Mouse (Mus musculus): ENCODE data around the gene Rrnad1. TPM values are rescaled to one million over a fixed set of nuclear protein-coding genes. Genes with fewer than 3 reads are reported as not detected.

Gene Rrnad1
- polyA plus RNA-seq, 1 experiment from 2014 or later = 17.0 TPM

GRCm38 (mm10) chr3:87970939-87971488, 40.5 kb upstream of the Rrnad1 start, which contains the start of gene Nes:
TSS of gene Nes (plus strand) at chr3:87971078.
- Histone ChIP-seq H3K9ac (ENCODE audit: low read length) (peak within 1 kb of the TSS; percentile 93), H3K4me3 (ENCODE audit: low read depth, low read length) (peak within 1 kb of the TSS; percentile 96)
- ATAC-seq (ENCODE audit: low FRiP score) = peak; percentile 58

GRCm38 (mm10) chr3:87970184-87970938, 39.8 kb upstream of the Rrnad1 start:
- peaks cover 35% of the 10 kb centered on the region for H3K4me1 ChIP-seq (ENCODE audit: control insufficient read depth, insufficient read depth, low read length)
- DNase-seq (ENCODE audit: low spot score, missing footprints) (peak; percentile 98), ATAC-seq (ENCODE audit: low FRiP score) (no peak)
- H3K27ac ChIP-seq (ENCODE audit: low read depth, low read length) = peak overlapping the region; percentile 98
- peak overlapping the region; percentile 93 for H3K9ac ChIP-seq (ENCODE audit: low read length)
- WGBS = under 1% methylated on average over 21 of the region's 21 CpGs
- H3K4me3 ChIP-seq (ENCODE audit: low read depth, low read length) = peak overlapping the region; percentile 96
- peak overlapping the region; percentile 96 for H3K4me2 ChIP-seq
- peaks cover 2% of the 10 kb centered on the region for H3K36me3 ChIP-seq (ENCODE audit: control insufficient read depth, insufficient read depth, low read length)
- H3K9me3 ChIP-seq (ENCODE audit: control insufficient read depth, low read length) = no peaks in the 10 kb centered on the region
- no peaks in the 10 kb centered on the region for H3K27me3 ChIP-seq (ENCODE audit: control insufficient read depth, insufficient read depth, low read length)

More at GRCm38 (mm10) chr3:87970939-87971488, 40.5 kb upstream of the Rrnad1 start, which contains the start of gene Nes:
- H3K27ac ChIP-seq (ENCODE audit: low read depth, low read length) = peak within 1 kb of the TSS; percentile 98
- no peaks in the 10 kb centered on the region for H3K27me3 ChIP-seq (ENCODE audit: control insufficient read depth, insufficient read depth, low read length)
- no peaks in the 10 kb centered on the region for H3K9me3 ChIP-seq (ENCODE audit: control insufficient read depth, low read length)
- H3K4me1 ChIP-seq (ENCODE audit: control insufficient read depth, insufficient read depth, low read length) = peaks cover 38% of the 10 kb centered on the region
- H3K4me2 ChIP-seq = peak within 1 kb of the TSS; percentile 96
- under 1% methylated on average over 44 of the region's 44 CpGs for WGBS
- DNase-seq (ENCODE audit: low spot score, missing footprints) = peak; percentile 98
- H3K36me3 ChIP-seq (ENCODE audit: control insufficient read depth, insufficient read depth, low read length) = peaks cover 9% of the 10 kb centered on the region

GRCm38 (mm10) chr3:87960586-87961191, 30.2 kb upstream of the Rrnad1 start:
- WGBS = under 1% methylated on average over 27 of the region's 27 CpGs
- ATAC-seq (ENCODE audit: low FRiP score) = peak; percentile 96

GRCm38 (mm10) chr3:87960191-87960585, 29.7 kb upstream of the Rrnad1 start:
- no peaks in the 10 kb centered on the region for H3K36me3 ChIP-seq (ENCODE audit: control insufficient read depth, insufficient read depth, low read length)
- H3K9ac ChIP-seq (ENCODE audit: low read length) = peak overlapping the region; percentile 67
- WGBS = 1% methylated on average over 10 of the region's 10 CpGs
- no peak for DNase-seq (ENCODE audit: low spot score, missing footprints)
- peak; percentile 4; the same call in 1 of the 2 replicates for ATAC-seq (ENCODE audit: low FRiP score)
- peaks cover 23% of the 10 kb centered on the region for H3K4me1 ChIP-seq (ENCODE audit: control insufficient read depth, insufficient read depth, low read length)
- H3K27ac ChIP-seq (ENCODE audit: low read depth, low read length) = peak overlapping the region; percentile 95
- H3K4me2 ChIP-seq = peak overlapping the region; percentile 53
- no peaks in the 10 kb centered on the region for H3K27me3 ChIP-seq (ENCODE audit: control insufficient read depth, insufficient read depth, low read length)
- H3K4me3 ChIP-seq (ENCODE audit: low read depth, low read length) = peak overlapping the region; percentile 21
- H3K9me3 ChIP-seq (ENCODE audit: control insufficient read depth, low read length) = no peaks in the 10 kb centered on the region

More at GRCm38 (mm10) chr3:87960586-87961191, 30.2 kb upstream of the Rrnad1 start:
- H3K9me3 ChIP-seq (ENCODE audit: control insufficient read depth, low read length) = no peaks in the 10 kb centered on the region
- peak overlapping the region; percentile 95 for H3K27ac ChIP-seq (ENCODE audit: low read depth, low read length)
- H3K36me3 ChIP-seq (ENCODE audit: control insufficient read depth, insufficient read depth, low read length) = no peaks in the 10 kb centered on the region
- DNase-seq (ENCODE audit: low spot score, missing footprints) = peak; percentile 98
- H3K4me3 ChIP-seq (ENCODE audit: low read depth, low read length) = peak overlapping the region; percentile 21
- H3K4me2 ChIP-seq = peak overlapping the region; percentile 53
- peak overlapping the region; percentile 67 for H3K9ac ChIP-seq (ENCODE audit: low read length)
- H3K4me1 ChIP-seq (ENCODE audit: control insufficient read depth, insufficient read depth, low read length) = peaks cover 23% of the 10 kb centered on the region
- H3K27me3 ChIP-seq (ENCODE audit: control insufficient read depth, insufficient read depth, low read length) = no peaks in the 10 kb centered on the region

GRCm38 (mm10) chr3:87959371-87959770, 28.9 kb upstream of the Rrnad1 start:
- DNase-seq (ENCODE audit: low spot score, missing footprints) = peak; percentile 83
- Histone ChIP-seq H3K27me3 (ENCODE audit: control insufficient read depth, insufficient read depth, low read length) (no peaks in the 10 kb centered on the region), H3K4me1 (ENCODE audit: control insufficient read depth, insufficient read depth, low read length) (peaks cover 23% of the 10 kb centered on the region), H3K4me3 (ENCODE audit: low read depth, low read length) (no peak overlapping the region), H3K36me3 (ENCODE audit: control insufficient read depth, insufficient read depth, low read length) (no peaks in the 10 kb centered on the region), H3K9ac (ENCODE audit: low read length) (no peak overlapping the region), H3K4me2 (no peak overlapping the region), H3K9me3 (ENCODE audit: control insufficient read depth, low read length) (no peaks in the 10 kb centered on the region), H3K27ac (ENCODE audit: low read depth, low read length) (peak overlapping the region; percentile 95; the same call in 1 of the 2 replicates)
- ATAC-seq (ENCODE audit: low FRiP score) = no peak
- WGBS = 73% methylated on average over 7 of the region's 7 CpGs

- DNase-seq (ENCODE audit: low spot score, missing footprints) (peak; percentile 84), ATAC-seq (ENCODE audit: low FRiP score) (no peak)
- Histone ChIP-seq H3K4me1 (ENCODE audit: control insufficient read depth, insufficient read depth, low read length) (peaks cover 23% of the 10 kb centered on the region), H3K27ac (ENCODE audit: low read depth, low read length) (no peak overlapping the region; the same call in 1 of the 2 replicates), H3K27me3 (ENCODE audit: control insufficient read depth, insufficient read depth, low read length) (no peaks in the 10 kb centered on the region), H3K9me3 (ENCODE audit: control insufficient read depth, low read length) (no peaks in the 10 kb centered on the region), H3K4me2 (no peak overlapping the region), H3K9ac (ENCODE audit: low read length) (0 out of 2 replicates have a peak overlapping the region, but pooled peaks have one; percentile 3), H3K4me3 (ENCODE audit: low read depth, low read length) (no peak overlapping the region), H3K36me3 (ENCODE audit: control insufficient read depth, insufficient read depth, low read length) (no peaks in the 10 kb centered on the region)
- WGBS = 46% methylated on average over 1 of the region's 1 CpGs
Observed at GRCm38 (mm10) chr3:87958967-87959366, 28.4 kb upstream of the Rrnad1 start.

- ATAC-seq (ENCODE audit: low FRiP score) (no peak), DNase-seq (ENCODE audit: low spot score, missing footprints) (no peak)
- Histone ChIP-seq H3K4me2 (no peak overlapping the region), H3K27ac (ENCODE audit: low read depth, low read length) (no peak overlapping the region), H3K36me3 (ENCODE audit: control insufficient read depth, insufficient read depth, low read length) (no peaks in the 10 kb centered on the region), H3K9me3 (ENCODE audit: control insufficient read depth, low read length) (no peaks in the 10 kb centered on the region), H3K4me1 (ENCODE audit: control insufficient read depth, insufficient read depth, low read length) (peaks cover 23% of the 10 kb centered on the region), H3K27me3 (ENCODE audit: control insufficient read depth, insufficient read depth, low read length) (no peaks in the 10 kb centered on the region), H3K9ac (ENCODE audit: low read length) (no peak overlapping the region; the same call in 1 of the 2 replicates), H3K4me3 (ENCODE audit: low read depth, low read length) (no peak overlapping the region)
- 37% methylated on average over 4 of the region's 4 CpGs for WGBS
Observed at GRCm38 (mm10) chr3:87958476-87958875, 28.0 kb upstream of the Rrnad1 start.

- 0% methylated on average over 1 of the region's 1 CpGs for WGBS
- Histone ChIP-seq H3K36me3 (ENCODE audit: control insufficient read depth, insufficient read depth, low read length) (no peaks in the 10 kb centered on the region), H3K9ac (ENCODE audit: low read length) (no peak overlapping the region; the same call in 1 of the 2 replicates), H3K27me3 (ENCODE audit: control insufficient read depth, insufficient read depth, low read length) (no peaks in the 10 kb centered on the region), H3K4me3 (ENCODE audit: low read depth, low read length) (no peak overlapping the region), H3K27ac (ENCODE audit: low read depth, low read length) (no peak overlapping the region), H3K4me1 (ENCODE audit: control insufficient read depth, insufficient read depth, low read length) (peaks cover 25% of the 10 kb centered on the region), H3K9me3 (ENCODE audit: control insufficient read depth, low read length) (no peaks in the 10 kb centered on the region), H3K4me2 (no peak overlapping the region)
- ATAC-seq (ENCODE audit: low FRiP score) (no peak), DNase-seq (ENCODE audit: low spot score, missing footprints) (peak; percentile 85)
Observed at GRCm38 (mm10) chr3:87958056-87958455, 27.5 kb upstream of the Rrnad1 start.

Measured in midbrain, embryonic 11.5 days (tissue).